Mouse (Mus musculus) liver, embryonic 14.5 days (tissue): ENCODE measurements around the gene Dhps.

Source experiments
- CTCF ChIP-seq: IDR thresholded peaks from 2 replicates; pipeline ENCODE4 v1.5.1; 2016; ENCODE audit warnings: antibody characterized with exemption, low read depth, control low read depth
- EP300 ChIP-seq: IDR thresholded peaks from 2 replicates; pipeline ENCODE4 v1.6.1; 2016; ENCODE audit warnings: antibody characterized with exemption, low read depth

- TF ChIP-seq EP300: no peak
- no peak for TF ChIP-seq CTCF
Measured at GRCm38 (mm10) chr8:85090856-85091255, 19.3 kb downstream of the Dhps start.
